Mouse (Mus musculus) small intestine, adult 2 months (tissue): ENCODE data around the gene Stard5.

ENCODE experiments used
- CTCF ChIP-seq: fragments of 200-500 bp; IDR thresholded peaks from 2 replicates; pipeline ENCODE4 v1.5.1; 2012; ENCODE audit warnings: low read depth, mild to moderate bottlenecking, control low read depth, inconsistent platforms, low read length, moderate library complexity, mixed read lengths; ENCODE audit not compliant: insufficient replicate concordance, insufficient read length; ENCODE audit errors: extremely low read depth
- POLR2A ChIP-seq: fragments of 200-500 bp; IDR thresholded peaks from 2 replicates; pipeline ENCODE4 v1.6.1; 2012; ENCODE audit warnings: low read depth, mild to moderate bottlenecking, control low read depth, inconsistent platforms, low read length, moderate library complexity

DNA sequence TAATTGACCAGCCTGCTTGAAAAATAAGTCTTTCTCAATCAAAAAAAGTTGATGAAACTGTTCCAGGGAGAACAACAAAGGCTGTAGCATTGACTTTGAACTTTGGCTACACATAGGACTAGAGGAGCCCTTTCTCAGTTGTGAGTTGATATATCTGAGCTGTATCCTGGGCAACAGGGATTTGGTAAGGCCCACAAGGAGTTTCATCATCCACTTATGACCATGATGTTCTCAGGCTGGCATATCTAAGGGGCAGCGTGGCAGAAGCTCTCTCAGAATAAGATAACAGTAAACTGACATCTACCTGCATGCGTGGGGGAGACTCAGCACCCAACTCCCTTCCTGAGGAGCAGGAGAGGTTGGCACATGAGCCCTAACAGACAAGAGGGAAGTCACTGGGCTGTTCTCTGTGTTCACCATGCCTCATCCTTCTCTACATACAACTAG lies 21.9 kb downstream of the Stard5 start:
- no peak for TF ChIP-seq POLR2A
- no peak for TF ChIP-seq CTCF
